Mouse (Mus musculus) forebrain, embryonic 10.5 days (tissue): ENCODE measurements around the gene Dennd6a. TPM values are rescaled to one million over a fixed set of nuclear protein-coding genes. Genes with fewer than 3 reads are reported as not detected.

ENCODE experiments used
- microRNA-seq: library from miRNA; unstranded; fragments of <30 nt; microRNA quantifications from one replicate; pipeline ENCODE4, GENCODE M21; 2017
- polyA plus RNA-seq: library from polyadenylated mRNA; unstranded; fragments of >200 nt; fragmentation: Nextera tagmentation; extraction: Ambion mirVana; gene quantifications from 2 replicates; pipeline ENCODE4 v1.2.1, GENCODE M21; 2016

Dennd6a gene
- polyA plus RNA-seq, 1 experiment from 2014 or later, result 30.5 TPM

Small RNAs within 50 kb of the gene (microRNA-seq; reads per million reads assigned to microRNA genes)
- gene Mir7672, result 0.90 reads per million

Other genes with a start within 250 kb of the Dennd6a start
- 14.0 and 15.0 TPM in 2 replicates for gene Slmap, start 38.9 kb upstream of the Dennd6a start, polyA plus RNA-seq
- 472 and 487 TPM in 2 replicates for gene Arf4, start 64.2 kb downstream of the Dennd6a start, polyA plus RNA-seq
- gene Pde12, start 96.0 kb downstream of the Dennd6a start, polyA plus RNA-seq, result 11.4 and 11.8 TPM in 2 replicates
- gene Dnah12, start 119.4 kb downstream of the Dennd6a start, polyA plus RNA-seq, result not detected in 2 replicates